Mouse (Mus musculus) MEL (cell line): ENCODE measurements around the gene Ddx51.

ENCODE experiments used
- CHD1 ChIP-seq: IDR thresholded peaks from 2 replicates; pipeline ENCODE4 v1.6.1; 2012; ENCODE audit warnings: low read depth, mild to moderate bottlenecking, inconsistent platforms, low read length, improper control_type of control experiment
- CTCF ChIP-seq, 3 experiments: IDR thresholded peaks in 2 of 3; conservative IDR thresholded peaks in 1 of 3; 2 replicates each; pipeline ENCODE4 v1.5.1; 2011 to 2012; ENCODE audit warnings: low read length in 3 of 3, low read depth in 2 of 3, mild to moderate bottlenecking in 2 of 3, improper control_type of control experiment in 1 of 3, inconsistent platforms in 1 of 3, mixed read lengths in 1 of 3, moderate library complexity in 1 of 3; ENCODE audit not compliant: control insufficient read depth in 1 of 3, insufficient read depth in 1 of 3, poor library complexity in 1 of 3, severe bottlenecking in 1 of 3
- E2F4 ChIP-seq: IDR thresholded peaks from 2 replicates; pipeline ENCODE4 v1.6.1; 2011; ENCODE audit warnings: low read depth, low read length, improper control_type of control experiment, borderline replicate concordance
- EP300 ChIP-seq, 2 experiments: IDR thresholded peaks; 2 replicates each; pipeline ENCODE4 v1.6.1; 2011; ENCODE audit warnings: improper control_type of control experiment in 2 of 2, low read length in 2 of 2, low read depth in 1 of 2, mild to moderate bottlenecking in 1 of 2
- JUND ChIP-seq: IDR thresholded peaks from 2 replicates; pipeline ENCODE4 v1.6.1; 2011; ENCODE audit warnings: low read depth, mild to moderate bottlenecking, improper control_type of control experiment, low read length
- MAFK ChIP-seq: IDR thresholded peaks from 2 replicates; pipeline ENCODE4 v1.6.1; 2011; ENCODE audit warnings: low read depth, mild to moderate bottlenecking, low read length, improper control_type of control experiment, borderline replicate concordance
- MEF2A ChIP-seq: IDR thresholded peaks from 2 replicates; pipeline ENCODE4 v1.6.1; 2014; ENCODE audit warnings: low read depth, mild to moderate bottlenecking, inconsistent platforms, low read length, improper control_type of control experiment; ENCODE audit not compliant: poor library complexity, insufficient replicate concordance, severe bottlenecking; ENCODE audit errors: extremely low read depth
- MXI1 ChIP-seq: IDR thresholded peaks from 2 replicates; pipeline ENCODE4 v1.6.1; 2011; ENCODE audit warnings: mild to moderate bottlenecking, low read depth, low read length, improper control_type of control experiment
- POLR2A ChIP-seq, 2 experiments: IDR thresholded peaks; 2 replicates each; pipeline ENCODE4 v1.6.1; 2011 to 2012; ENCODE audit warnings: low read length in 2 of 2, mild to moderate bottlenecking in 2 of 2, control low read depth in 1 of 2, improper control_type of control experiment in 1 of 2, low read depth in 1 of 2, moderate library complexity in 1 of 2; ENCODE audit not compliant: control insufficient read depth in 1 of 2, insufficient read depth in 1 of 2, poor library complexity in 1 of 2
- POLR2AphosphoS2 ChIP-seq: IDR thresholded peaks from 2 replicates; pipeline ENCODE4 v1.6.1; 2011; ENCODE audit warnings: low read length, improper control_type of control experiment
- POLR2AphosphoS5 ChIP-seq: IDR thresholded peaks from 2 replicates; pipeline ENCODE4 v1.6.1; 2012; ENCODE audit warnings: low read depth, borderline replicate concordance, mild to moderate bottlenecking, inconsistent platforms, low read length, moderate library complexity, mixed read lengths
- UBTF ChIP-seq: IDR thresholded peaks from 2 replicates; pipeline ENCODE4 v1.6.1; 2012; ENCODE audit warnings: low read depth, mild to moderate bottlenecking, inconsistent platforms, low read length, improper control_type of control experiment, moderate library complexity, borderline replicate concordance; ENCODE audit not compliant: insufficient read depth
- USF1 ChIP-seq: IDR thresholded peaks from 2 replicates; pipeline ENCODE4 v1.6.1; 2014; ENCODE audit warnings: low read depth, mild to moderate bottlenecking, inconsistent platforms, low read length, improper control_type of control experiment, moderate library complexity
- ZKSCAN1 ChIP-seq: IDR thresholded peaks from 2 replicates; pipeline ENCODE4 v1.6.1; 2012; ENCODE audit warnings: low read depth, mild to moderate bottlenecking, inconsistent platforms, low read length, improper control_type of control experiment, moderate library complexity

GRCm38 (mm10) chr5:110628156-110628555, 25.1 kb upstream of the Ddx51 start:
- TF ChIP-seq CHD1, result no peak
- no peak for TF ChIP-seq CTCF (IDR thresholded peaks at IDR 0.05 in 2 of 3, conservative IDR thresholded peaks at IDR 0.05 in 1 of 3; ENCODE audit: control insufficient read depth in 1 of 3, insufficient read depth in 1 of 3, low read depth in 2 of 3, low read length in 3 of 3, poor library complexity in 1 of 3, severe bottlenecking in 1 of 3)
- no peak for TF ChIP-seq ZKSCAN1
- no peak for TF ChIP-seq EP300 (IDR thresholded peaks at IDR 0.05; ENCODE audit: low read depth in 1 of 2, low read length in 2 of 2)
- no peak for TF ChIP-seq E2F4
- no peak for TF ChIP-seq POLR2AphosphoS5
- no peak for TF ChIP-seq UBTF
- no peak for TF ChIP-seq MAFK
- TF ChIP-seq JUND, result no peak
- TF ChIP-seq POLR2A (IDR thresholded peaks at IDR 0.05; ENCODE audit: control insufficient read depth in 1 of 2, insufficient read depth in 1 of 2, low read depth in 1 of 2, low read length in 2 of 2, poor library complexity in 1 of 2), result no peak
- no peak for TF ChIP-seq MEF2A
- TF ChIP-seq POLR2AphosphoS2, result no peak
- TF ChIP-seq USF1, result no peak
- TF ChIP-seq MXI1, result no peak
